Mouse (Mus musculus): Measurements from ENCODE around the gene Lingo4.

DNA sequence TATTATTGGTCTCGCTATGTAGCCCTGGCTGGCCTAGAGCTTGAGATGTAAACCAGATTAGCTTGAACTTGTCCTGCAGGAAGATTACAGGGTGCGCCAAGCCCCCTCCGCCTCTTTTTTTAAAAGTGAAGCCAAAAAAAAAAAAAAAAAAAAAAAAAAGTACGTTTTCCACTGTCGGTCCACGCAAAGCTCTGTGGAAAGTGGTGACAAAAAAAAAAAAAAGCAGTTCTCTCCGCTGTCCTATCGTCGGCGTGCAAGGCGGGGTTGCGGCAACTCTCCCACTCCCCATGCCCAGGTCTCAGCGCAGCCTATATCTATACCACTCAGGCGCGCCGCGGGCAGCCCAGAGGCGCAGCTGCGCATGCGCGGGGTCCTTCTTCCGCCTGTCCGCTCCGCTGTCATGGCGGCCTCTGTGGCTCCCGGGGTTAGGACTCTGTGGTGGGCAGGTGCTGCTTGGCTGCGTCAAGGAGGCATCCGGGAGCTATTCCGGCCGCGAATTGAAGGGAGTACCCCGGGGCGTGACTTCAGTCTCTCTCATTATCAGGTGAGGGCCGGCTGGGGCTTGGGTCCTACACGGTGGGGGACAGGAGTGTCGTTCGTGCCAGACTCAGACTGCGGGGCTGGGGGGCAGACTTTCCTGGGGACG is 44.8 kb downstream of the Lingo4 start, which contains the start of gene Mrpl9:
- TF ChIP-seq POLR2AphosphoS5 (IDR thresholded peaks at IDR 0.05; ENCODE audit: insufficient replicate concordance, low read depth, low read length) (no peak), CTCF (IDR thresholded peaks at IDR 0.05; ENCODE audit: low read depth, low read length) (no peak), TAL1 (conservative IDR thresholded peaks at IDR 0.05; ENCODE audit: low read depth, low read length) (no peak; the same call in 1 of the 2 replicates)

Measured in G1E (cell line).